Mouse (Mus musculus): ENCODE data around the gene Wbp2. TPM values are rescaled to one million over a fixed set of nuclear protein-coding genes. Genes with fewer than 3 reads are reported as not detected.
"Not testable (repeated sequence)": the region's sequence is repeated elsewhere in the genome, so short reads cannot be mapped to it uniquely, and the experiment has no call there.

Wbp2 gene
- polyA plus RNA-seq, 2 experiments from 2014 or later: 133 to 265 TPM

DNA sequence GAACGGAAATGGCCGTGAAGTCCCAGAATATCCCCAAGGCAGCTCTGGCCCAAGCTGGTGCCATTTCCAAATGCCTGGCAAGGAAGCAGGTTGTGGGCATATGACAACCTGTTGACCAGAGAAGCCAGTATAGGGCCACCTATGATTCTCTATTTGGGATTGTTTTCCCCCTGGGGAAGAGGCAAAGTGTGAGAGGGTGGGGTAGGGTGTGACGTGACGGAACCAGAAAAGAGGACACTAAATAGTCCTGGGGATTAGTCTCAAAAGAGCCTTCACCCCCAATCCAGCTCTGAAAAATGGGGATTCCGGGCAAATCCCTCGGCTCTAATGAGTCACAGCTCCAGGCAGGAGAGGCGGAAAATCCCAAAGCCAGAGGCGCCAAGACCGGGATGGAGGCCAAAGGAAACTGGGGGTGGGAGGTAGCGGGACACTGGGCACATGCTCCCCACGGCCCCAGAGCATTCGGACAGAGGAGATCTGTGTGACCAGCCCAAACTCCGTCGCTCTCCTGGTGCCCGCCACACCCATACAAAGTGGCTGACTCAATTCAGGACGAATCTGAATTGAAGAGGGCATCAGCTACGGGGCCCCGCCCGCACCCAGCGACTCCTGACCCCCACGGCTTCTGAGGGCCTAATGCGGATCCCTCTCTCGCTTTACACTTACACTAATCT lies 21.8 kb upstream of the Wbp2 start:
- ATAC-seq: no peak

DNA sequence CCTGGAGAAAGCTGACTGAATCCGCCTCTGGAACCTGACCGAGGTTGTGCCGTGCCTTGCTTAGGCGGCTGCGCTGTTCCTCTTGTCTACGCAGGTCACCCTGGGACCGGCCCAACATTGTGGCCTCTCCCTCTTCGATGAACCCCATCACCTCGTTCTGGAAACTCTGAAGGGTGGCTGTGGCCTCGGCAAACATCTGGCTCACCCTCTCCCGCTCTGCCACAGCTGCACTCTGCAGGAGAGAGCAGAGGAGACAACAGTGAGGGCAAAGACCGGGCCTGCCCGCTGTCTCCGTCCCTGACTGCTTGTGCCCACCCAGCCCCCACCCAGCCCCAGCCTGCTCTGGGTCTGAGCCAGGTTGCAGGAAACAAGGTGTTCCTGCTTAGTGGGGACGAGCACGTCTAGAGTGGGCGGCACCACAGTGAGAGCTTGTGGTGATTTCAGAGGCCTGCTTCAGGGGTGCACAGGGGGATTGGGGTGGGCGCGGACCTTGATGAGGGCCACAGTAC lies 21.0 kb upstream of the Wbp2 start:
- no peak for ATAC-seq

DNA sequence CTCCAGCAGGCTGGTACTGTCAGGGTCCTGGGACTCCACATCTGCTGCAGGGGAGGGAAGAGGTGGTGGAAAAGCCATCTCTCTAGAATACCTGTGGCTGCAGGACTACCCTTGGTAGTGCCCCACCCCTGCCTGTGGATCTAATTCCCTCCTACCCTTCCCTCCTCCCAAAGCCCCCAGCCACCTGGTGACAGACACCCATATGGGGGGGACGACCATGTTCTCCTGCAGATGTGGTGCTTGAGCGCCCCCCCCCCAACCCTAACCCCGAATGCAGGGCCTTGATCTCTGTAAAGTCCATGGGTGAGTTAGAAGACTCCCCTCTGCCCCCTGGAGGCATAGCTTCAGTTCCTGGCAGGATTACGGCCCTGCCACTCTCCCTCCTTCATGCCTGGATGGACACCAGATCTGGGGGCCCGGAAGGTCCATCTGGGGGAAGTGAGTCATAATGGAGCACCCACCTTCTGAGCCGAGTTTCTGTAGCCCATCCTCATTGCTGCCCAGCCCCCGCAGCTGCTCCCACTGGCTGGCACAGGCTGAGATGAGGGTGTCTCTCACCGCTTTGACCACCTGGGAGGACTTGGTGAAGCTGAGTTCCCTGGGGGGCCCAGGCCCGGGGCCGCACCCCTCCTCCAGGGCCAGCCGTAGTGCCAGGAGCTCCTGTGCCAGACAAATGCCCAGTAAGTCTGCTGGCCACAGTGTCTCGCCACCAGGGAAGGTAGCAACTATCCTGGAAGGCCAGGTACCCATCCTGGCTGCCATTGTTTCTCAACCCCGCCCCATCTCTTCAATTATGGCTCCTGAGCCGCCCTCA lies 20.4 kb upstream of the Wbp2 start:
- no peak for ATAC-seq

DNA sequence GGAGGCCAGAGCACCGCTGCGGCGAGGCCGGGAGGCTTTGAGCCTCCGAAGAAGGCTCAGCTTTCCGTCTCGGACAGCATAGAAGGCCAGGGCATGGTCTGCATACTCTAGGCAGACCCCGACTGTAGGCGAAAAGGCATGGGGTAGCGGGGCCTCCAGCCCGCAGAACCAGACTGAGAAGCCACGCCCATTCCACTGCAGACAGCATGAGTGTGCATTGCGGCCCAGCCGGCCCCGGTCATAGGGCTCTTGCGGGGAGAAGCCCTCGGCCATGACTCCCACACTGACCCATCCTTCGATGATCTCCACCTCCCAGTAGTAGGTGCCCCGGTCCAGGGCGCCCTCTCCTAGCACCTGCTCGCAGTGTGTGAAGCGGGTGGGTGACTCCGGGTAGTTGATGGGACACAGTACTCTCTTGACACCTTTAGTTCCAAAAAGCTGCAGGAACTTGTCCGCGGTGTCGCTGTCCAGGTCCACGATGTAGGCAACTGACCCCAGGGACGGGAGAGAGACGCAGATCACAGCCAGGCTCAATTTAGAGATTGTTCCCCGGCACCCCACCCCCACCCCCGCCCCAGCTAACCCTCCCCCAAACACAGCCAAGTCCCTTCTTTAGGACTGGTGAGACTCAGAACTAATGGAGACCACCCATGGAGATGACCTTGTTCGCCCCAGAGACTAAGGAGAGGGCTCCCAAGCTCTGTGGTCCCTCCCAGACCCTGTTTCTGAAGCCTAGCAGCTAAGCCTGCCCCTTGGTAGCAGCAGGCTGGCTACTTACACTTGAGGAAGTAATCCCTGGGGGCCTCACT lies 19.6 kb upstream of the Wbp2 start:
- no peak for ATAC-seq

DNA sequence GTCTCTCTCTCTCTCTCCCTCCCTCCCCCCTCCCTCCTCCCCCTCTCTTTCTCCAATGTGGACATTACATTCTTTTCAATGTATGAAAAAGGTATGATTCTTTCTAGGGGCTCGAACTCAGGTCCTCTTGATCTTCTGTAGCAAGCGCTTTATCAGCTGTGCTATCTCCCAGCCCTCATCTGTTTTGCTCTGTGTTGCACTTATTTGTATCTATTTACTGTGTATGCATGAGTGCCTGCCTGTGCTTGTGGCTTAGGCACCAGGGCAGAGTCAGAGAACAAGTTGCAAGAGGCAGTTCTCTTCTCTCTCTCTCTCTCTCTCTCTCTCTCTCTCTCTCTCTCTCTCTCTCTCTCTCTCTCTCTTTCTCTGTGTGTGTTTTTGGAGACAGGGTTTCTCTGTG lies 18.3 kb upstream of the Wbp2 start:
- ATAC-seq: no peak

DNA sequence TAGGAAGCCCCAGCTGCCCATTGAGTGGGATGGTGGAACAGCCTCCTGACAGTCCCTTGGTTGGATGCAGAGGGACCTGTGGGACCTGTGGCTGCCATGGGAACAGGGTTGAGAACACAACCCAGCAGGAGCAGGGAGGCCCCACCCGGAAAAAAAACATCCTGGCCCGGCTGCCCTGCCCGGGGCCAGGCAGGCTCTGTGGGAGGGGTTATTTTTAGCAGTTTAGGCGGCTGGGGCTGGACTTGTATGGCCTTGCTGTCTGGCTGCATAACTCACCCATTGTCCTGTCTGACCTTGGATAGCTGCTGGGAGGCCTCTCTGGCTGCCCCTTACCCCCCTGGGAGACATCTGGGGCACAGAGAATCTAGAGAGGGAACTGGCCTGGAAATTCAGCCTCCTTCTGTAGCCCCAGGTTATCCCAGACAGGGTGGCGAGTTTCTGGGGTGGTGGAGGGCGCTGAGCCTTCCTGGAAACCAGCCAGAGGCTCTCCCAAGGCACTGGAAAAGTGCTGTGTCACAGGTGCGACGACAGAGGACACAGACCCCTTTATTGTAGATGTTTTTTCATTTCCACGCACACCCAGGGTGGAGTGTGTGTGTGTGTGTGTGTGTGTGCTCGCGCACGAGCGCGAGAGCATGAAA lies 17.3 kb upstream of the Wbp2 start:
- ATAC-seq: no peak

DNA sequence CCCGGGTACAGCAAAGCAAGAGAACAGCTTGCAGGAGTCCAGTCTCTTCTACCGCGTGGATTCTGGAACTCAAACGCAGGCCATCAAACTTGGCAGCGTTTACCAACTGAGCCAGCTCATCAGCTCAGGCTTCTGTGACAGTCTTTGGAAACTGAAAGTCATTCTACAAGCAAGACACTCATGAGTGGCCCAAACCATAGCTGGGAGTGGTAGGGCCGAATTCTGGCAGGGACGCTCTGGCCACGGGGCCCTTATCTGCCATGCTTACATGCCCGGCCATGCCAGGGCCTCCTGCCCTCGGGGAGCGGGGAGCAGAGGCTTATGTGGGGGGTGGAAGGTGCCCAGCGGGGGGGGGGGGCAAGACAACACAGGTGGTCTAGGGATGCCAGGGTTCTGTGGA lies 16.8 kb upstream of the Wbp2 start:
- no peak for ATAC-seq

DNA sequence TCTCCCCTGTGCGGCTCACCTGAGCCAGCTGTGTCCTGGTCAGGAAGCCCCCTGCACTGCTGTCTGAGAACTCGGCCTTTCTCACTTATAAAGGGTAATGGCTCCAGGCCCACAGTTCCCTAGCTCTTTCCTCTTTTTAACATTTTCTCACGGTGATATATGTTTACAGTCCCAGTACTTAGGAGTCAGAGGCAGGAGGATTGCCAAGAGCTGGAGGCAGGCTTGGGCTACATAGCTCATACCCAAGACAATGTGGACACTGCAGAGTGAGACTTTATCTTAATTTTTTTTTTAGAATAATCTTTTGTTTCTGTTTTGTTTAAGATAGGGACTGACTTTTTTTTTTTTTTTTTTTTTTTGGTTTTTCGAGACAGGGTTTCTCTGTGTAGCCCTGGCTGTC lies 15.7 kb upstream of the Wbp2 start:
- ATAC-seq: no peak

DNA sequence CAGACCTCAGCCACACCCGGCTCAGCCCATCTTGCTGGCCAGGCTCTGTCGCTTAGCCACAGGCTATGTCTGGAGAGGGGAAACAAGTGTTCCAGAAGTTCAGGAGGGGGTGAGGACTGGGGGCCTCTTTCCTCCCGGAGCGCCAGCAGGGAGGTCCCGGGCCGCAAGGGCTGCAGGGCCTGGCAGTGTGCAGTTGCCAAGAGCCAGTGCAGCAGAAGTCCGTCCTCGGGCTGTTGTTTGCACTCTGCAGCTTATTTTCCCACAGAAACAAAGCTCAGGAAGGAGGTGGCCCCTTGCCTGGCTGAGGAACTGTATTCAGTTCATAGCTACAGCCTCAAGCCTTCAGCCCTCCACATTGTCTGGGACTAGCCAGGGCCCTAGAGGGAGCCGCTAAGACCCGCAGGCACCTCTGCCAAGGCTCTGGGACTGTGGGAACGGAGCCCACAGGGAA lies 15.2 kb upstream of the Wbp2 start:
- ATAC-seq: no peak

DNA sequence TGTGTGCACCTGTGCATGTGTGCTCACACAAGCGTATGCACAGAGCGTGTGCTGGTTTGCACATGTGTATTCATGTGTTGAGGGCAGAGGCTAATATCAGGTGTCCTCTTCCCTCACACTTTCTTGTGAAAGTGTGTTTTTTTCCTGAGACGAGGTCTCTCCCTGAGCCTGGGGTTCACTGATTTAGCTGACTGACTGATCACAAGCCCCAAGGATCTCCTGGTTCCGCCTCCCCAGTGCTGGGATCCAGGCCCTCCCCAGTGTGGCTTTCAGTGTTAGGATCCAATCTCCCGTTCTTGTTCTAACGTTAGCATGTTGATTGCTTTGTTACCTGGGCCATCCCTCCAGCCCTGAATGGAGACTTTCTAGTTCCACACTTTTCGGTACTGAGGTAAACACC lies 14.0 kb upstream of the Wbp2 start:
- ATAC-seq: no peak

DNA sequence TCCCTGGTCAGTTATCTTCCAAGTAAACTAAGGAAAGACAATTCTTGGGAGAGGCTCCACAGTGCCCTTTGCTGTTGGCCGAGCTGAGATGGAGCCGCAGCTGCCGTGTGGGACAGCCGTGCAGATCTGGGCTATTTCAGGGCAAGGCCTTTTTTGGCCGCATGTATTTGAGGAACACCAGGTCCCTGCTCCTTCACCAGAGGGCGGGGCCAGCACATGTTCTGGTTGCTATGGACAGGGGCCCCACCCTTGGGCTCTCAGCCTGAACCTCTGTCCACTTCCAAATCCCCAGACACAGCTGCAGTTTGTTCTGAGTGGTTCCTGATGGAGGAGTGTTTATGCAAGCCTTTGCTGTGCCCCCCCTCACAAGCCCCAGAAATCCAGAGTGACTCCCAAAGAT lies 13.6 kb upstream of the Wbp2 start:
- no peak for ATAC-seq

DNA sequence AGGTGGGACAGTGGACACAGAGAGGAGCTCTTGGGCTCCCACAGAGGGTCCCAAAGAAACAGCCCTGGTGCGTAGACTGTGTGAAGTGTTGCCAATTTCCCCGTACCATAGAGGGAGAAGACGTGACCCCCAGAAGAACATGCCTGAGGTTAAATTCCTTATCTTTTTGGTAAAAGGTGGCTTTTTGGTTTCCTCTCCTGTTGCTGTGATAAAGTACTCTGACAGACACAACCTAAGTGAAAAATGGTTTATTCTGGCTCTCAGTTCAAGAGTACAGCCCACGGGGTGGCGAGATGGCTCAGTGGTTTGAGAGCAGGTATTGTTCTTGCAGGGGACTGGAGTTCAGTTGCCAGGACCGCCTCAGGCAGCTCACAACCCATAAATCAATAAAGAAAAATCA lies 12.7 kb upstream of the Wbp2 start:
- no peak for ATAC-seq

DNA sequence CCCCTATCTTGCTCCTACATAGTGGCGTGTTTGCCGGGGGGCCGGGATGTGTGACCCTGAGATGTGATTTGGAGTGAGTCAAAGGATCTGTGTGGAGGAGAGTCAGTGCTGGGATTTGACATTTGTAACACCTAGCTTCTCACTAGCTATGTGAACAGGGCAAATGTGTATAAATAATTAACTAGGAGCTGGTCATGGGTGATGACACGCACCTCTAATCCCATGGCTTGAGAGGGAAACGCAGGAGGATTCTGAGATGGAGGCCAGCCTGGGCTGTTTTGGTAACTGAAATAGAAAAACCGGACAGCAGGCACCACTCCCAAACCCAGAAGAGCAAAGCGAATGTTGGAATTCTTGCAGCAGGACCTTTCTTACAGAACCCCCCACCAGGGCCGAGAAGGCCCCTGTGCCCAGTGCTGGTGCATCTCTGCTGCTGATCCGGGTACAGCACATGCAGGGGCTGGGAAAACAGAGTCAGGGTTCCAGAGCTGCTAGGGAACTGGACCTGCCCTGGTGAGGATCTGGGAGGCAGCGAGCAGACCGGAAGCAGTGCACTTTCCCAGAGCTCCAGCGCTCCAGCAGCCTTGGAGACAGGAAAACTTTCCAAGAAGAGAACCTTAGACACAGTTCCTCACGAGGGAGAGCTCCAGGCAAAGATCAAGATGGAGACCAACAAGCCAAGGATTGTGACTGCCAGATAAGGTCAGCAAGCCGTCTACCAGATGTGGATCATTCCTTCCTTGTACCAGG lies 12.1 kb upstream of the Wbp2 start:
- no peak for ATAC-seq

DNA sequence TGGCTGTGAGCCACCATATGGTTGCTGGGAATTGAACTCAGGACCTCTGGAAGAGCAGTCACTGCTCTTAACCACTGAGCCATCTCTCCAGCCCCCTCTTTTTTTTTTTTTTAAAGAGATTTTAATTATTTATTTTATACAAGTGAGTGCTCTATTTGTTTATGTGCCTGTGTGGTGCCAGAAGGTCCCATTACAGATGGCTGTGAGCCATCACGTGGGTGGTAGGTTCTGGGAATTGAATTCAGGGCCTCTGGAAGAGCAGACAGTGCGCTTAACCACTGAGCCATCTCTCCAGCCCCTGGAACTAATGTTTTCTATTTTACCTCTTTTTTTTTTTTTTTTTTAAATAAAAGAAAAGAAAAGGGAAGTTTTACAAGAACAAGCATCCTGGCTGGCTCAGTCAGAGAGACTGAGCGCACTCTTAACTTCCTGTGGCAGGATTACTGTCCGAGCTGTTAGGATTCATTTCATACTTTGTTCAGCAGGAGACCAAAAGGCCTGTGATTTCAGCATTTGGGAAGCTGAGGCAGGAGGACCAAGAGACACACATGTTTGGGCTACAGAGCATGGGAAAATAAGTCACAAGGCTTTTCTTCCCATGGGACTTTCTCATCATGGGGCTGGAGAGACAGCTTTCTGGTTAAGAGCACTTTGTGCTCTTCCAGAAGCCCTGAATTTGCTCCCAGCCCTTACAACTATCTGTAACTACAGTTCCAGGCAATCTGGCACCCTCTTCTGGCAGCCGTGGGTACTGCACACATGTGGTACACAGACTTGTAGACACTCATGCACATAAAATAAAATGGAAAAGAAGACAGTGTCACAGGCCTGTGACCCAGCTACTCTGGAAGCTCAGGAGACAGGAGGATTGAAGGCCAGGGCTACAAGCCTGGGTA lies 9.7 kb upstream of the Wbp2 start:
- no peak for ATAC-seq

DNA sequence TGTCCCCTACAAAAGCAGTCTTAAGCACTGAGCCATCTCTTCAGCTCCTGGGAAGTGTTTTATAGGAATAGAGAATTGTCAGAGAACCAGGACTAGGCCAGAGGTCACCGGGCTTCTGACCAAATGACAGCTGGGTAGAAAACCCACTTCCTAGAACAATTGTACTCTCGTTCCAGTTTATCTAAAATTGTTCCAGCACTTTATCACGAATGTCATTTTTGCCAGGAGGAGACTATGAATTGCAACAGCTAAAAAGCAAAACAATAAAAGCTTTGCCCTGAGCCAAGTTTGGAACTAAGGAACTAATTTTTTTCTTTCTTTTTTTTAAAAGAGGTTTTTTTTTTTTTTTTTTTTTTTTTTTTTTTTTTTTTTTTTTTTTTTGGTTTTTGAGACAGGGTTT lies 8.8 kb upstream of the Wbp2 start:
- no peak for ATAC-seq

DNA sequence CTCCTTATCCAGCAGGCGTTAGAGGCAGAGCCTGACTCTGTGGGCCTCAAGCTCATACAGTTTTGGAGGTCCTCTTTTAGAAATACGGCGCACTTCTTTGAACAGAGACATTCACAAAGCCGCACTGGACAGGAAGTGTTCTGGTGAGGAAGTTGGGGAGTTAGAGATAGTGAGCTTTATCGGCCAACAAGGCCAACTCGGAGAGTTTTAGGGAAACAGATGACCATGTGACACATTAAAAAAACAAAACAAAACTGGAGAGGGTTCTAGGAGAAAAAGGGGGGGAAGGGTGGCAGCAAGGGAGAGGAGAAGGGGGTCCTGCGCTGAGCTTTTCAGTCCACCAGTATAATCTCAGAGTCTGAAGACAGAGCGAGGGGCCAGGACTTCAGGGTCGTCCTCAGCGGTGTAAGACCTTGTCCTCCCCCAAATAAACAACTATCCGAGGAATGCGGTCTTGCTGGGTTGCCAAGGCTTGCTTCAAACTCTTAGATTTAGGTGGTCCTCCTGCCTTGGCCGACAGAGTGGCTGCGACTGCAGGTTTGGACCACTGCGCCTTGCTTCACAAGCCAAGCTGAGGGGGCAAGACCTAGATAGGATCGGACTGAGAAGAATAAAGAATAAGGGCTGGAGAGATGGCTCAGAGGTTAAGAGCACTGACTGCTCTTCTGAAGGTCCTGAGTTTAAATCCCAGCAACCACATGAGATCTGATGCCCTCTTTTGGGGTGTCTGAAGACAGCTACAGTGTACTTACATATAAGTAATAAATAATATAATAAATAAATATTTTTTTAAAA lies 7.2 kb upstream of the Wbp2 start:
- no peak for ATAC-seq

DNA sequence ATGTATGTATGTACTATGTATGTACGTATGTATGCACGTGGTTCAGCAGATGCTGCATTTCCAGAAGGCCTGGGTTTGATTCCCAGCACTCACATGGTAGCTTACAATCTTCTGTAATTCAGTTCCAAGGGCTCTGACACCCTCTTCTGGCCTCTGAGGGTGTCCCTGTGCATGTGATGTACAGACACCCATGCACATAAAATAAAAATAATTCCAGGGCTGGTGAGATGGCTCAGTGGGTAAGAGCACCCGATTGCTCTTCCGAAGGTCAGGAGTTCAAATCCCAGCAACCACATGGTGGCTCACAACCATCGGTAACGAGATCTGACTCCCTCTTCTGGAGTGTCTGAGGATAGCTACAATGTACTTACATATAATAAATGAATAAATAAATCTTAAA lies 6.2 kb upstream of the Wbp2 start:
- not testable (repeated sequence) for ATAC-seq

DNA sequence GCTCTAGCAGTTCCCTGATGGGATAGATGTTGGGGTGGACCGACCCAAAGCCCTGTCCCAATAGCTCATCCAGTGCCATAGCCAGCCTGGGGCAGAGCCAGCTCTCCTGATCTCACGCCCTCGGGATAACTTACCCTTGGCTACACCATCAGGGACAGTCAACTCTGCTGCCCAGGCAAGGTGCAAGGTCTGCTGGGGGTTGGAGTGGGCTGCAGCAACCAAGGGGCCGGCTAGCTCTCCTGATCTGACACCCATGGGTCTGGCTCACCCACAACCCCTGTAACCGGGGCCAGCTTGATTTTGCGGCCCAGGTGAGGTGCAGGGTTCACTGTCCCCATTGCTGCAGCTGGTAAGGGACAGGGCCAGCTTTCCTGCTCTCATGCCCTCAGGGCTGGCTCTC lies 4.8 kb upstream of the Wbp2 start:
- no peak for ATAC-seq

DNA sequence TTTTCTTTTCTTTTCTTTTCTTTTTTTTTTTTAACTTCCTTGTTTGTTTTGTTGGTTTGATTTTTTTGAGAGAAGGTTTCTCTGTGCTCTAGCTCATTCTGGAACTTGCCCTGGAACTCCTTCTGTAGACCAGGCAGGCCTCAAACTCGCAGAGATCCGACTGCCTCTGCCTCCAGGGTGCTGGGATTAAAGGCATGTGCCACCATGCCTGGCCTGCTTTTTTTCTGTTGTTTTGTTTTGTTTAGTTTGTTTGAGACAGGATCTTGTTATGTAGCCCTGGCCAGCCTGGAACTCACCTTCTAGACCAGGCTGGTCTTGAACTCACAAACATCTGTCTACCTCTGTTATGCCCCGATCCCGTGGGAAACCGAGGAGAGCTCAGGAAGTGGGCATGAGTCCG lies 2.8 kb upstream of the Wbp2 start:
- ATAC-seq: no peak

DNA sequence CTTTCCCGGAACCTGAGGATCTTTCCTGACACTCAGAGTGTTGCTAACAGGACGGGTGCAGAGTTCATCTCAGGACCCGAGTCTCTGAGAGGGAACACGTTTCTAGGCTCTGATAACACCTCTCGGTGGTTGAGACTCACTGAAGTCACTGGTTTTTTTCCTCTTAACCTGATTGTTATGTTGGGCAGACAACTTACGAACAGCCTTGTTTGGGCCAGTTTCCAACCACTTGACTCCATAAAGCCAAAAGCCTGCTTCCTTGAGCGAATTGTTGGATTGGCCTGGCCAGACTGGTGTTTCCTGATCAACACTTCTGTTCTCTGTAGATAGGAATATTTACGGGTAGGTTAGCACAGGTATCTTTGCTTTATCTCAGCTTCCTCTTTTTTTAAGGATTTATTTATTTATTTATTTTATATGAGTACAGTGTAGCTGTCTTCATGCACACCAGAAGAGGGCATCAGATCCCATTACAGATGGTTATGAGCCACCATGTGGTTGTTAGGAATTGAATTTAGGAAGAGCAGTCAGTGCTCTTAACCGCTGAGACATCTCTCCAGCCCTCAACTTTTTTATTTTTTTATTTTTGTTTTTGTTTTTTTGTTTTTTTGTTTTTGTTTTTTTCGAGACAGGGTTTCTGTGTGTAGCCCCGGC lies 2.1 kb upstream of the Wbp2 start:
- no peak for ATAC-seq

Data from CD4-positive, CD25-positive, alpha-beta regulatory T cell, adult 4 months (primary cell).